Mouse (Mus musculus) kidney, adult 11 months (tissue): Measurements from ENCODE around the gene Ano5.
A peak's percentile ranks its signal among the peaks of the same experiment; 100 is the strongest.

Source experiments
- DNase-seq: peaks from one replicate; pipeline ENCODE4 v3.0.0; 2022

Gene Ano5

DNA sequence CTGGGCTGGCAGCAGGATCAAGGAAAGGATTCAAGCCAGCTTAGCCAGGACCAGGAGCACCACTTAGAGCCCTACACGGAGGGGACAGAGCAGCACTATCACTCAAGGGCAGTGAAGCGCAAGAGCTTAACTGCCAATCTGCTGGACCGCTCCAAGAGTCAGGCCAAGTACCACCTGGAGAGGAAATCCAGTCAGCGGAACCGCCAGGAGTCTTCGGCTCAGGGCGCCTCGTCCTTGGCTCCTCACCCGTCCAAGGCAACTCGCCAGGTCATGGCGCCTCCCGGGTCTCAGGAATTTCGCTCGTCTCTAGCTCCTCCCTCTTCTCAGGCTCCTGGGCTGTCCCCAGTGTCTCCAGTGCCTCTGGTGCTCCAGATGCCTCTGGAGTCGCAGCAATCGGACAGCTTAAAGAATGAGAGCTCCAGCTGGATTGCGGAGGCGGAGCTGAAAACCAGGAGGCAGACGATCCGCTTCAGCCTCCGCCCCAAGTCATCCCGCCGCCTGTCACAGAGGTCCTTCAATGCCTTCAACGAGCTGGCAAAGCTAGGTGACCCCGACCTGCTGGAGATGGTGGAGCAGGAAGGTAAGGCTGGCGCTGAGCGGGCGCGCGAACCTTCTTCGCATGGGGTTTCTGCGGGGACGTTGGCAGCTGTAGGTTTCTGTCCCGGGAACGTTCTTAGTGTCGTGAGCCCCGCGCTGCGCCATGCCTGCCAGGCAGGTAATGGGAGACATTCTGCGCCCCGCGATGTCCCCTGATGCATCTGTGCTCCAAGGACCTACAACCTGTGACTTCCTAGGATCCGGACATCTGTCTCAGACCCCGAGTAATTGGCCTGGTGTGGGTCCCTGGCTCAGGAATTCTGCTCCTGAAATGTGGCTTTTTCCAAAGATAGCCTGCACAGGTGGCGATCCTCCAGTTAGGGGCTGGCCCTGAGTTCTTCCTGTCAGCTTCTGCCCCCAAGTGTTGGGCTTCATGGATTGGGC lies at the start of gene Ano5:
Ano5 (plus strand) TSS at position 359 of the 981 bp plus-strand sequence.
- peak; percentile 80 for DNase-seq

DNA sequence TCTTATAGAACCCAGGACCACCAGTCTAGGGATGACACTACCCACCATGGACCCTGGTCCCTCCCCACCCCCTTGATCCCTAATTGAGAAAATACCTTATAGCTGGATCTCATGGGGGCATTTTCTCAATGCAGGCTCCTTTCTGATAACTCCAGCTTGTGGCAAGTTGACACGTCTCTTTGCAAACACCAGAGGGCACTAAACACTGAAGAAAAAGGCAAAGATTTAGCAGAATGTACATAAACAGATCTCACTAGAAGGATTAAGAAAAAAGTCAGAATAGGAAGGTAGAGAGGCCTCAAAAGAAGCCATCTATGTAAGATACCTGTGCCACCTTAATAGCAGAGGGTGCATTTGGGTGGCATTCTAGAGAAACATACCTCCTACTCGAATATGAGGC lies 11.4 kb upstream of the Ano5 start:
- no peak for DNase-seq

DNA sequence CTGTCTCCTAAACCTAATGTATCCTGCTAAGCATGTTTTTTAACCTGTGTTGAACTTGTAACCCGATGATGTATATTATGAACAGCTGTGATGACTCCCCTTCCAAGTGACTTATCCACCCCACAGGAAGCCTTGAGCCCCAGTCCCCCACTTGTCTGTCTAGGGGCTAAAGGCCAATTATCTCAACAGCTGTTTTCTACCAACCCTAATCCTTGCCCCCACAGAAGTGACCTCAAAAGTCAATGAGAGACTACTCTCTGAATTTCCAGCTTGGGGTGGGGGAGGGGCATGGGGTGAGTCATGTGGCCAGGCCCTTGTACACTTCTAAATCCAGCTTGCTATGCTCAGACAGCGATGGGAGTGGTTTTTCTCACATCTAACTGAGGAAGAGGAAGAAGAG lies 6.9 kb upstream of the Ano5 start:
- peak; percentile 19 for DNase-seq

DNA sequence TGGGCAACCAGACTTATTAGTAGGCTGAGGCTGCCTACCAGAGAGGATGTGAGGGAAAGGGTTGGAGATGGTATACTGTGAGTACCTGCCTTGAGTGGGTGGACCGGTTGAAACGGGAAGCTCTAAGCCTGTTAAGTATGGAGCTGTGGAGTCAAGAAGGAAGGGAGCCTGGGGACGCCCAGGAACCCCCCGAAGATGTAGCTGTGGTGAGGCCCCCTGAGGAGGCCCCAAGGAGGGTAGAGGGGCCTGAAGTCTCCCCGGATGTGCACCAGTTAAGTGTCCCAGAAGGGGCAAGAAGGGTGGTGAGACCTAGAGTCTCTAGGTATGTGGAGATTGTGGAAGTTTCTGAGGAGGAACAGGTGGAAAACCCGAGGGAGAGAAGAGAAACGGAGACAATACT lies 682 bp upstream of the Ano5 start:
- DNase-seq = no peak

DNA sequence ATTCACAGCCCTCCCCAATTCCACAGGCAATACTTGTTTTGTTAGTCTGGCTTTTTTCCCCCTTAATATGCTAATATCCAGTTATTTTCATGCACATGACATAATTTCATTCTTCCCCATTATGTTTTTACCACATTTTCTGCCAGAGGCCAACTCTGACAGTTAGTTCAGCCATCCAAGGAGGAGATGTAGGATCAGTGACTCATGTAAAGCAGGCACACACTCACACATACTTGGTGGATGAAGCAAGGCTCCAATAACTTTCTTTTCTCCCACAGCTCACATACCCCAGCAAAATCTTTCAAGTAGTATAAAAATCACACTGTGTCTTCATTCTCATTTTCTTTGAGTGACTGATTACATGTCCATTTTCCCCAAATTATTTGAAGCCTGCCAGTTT lies 28.5 kb downstream of the Ano5 start:
- DNase-seq = no peak

DNA sequence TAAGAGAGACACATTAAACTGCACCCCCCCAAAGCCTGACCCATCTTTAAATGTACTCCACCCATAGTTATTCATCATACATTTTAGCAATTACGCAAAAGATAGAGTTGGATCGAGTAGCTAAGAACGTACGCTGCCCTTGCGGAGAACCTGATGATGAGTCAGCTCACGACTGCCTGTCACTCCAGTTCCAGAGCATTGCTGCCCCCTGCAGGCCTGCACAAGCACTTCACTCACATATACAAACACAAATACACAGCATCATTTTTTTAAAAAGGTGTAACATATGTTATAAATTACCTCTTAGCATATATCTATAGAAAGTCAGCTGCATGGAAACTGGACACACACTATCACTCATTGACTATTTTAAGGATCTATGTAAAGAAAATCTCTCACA lies 29.9 kb downstream of the Ano5 start:
- DNase-seq = peak; percentile 4

DNA sequence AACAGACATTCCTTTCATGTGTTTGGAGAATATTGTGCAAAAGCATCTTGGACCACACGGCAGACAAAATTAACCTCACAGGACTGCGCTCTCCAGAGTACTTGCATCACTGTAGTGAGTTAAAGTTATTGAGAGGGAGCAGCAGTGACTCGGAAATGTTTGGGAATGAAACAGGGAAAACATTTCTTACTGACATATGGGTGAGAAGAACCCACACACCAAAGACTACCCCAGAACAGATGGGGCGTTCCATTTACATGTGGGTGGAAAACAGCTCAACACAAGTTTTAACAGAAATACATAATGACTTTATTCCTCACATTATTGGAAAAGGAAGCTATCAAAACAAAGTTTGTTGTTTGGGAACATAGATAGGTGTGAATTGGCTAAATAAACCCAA lies 89.2 kb downstream of the Ano5 start:
- no peak for DNase-seq

DNA sequence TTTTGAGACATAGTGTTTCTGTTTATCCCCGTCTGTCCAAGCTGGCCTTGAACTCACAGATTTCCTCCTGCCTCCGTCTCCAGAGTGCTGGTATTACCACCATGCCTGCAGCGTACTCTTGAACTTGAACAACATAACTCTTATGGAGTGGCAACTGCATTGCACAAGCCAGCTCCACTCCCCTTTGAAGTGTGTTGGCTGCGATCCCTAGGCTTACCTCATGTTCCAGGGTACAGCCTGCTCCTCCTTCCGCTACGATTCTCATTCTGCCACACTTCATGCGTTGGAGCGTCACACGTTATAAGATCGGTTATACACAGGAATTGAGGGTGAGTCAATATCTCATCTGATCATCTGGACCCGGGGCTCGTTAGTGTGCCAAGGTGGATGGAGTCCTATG lies 92.9 kb downstream of the Ano5 start:
- DNase-seq = no peak

DNA sequence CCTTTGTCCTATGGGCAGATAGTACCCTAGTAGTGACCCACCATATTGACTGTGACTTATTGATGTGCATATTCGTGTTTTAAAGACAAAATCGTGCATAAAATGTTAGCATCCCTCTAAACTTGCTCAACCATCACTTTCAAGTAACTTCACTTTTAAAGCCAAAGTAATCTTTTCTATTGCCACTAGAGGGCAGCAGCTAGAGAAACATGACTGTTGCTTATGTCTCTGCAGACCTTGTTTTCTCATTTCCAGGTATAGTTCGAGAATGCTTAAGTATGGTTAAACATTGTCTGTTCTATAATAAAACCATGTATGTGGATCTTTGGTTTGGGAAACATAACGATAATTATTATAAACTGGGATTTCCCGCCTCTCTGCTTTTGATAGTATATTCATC lies 103.6 kb downstream of the Ano5 start:
- no peak for DNase-seq

DNA sequence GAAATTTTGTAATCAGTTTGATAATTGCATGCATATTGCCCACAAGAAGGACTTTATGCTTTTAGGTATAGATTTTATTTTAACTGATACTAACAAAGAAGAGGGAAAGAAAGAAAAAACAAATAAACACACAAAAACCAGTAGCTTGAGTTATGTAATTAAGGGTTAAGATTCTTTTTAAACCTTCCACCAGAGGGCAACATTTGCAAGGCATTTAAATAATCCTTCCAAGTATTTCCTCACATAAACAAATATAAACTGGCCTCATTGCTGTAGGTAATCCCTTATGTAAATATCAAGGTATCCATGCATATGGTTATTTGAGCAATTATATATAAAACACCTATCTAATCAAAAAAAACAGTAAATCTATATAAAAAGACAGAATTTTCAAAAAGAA lies 107.1 kb downstream of the Ano5 start:
- DNase-seq = no peak

DNA sequence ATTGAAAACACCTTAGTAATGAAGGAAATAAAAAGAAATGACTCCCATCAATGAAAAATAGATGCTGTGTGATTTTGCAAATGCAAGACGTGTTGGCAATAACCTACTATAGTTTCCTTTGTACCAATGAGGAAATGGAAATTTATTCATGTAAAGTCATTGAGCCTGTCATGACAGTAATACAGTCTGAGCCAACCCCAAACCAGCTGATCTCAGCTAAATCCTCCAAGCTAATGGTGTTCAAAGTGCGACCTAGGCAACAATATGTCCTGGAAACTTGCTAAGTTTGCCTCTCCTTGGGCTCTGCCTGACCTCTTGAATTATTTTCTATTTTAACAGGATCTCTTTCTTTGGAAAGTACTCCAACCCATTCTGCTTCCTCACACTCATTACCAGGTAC lies 107.6 kb downstream of the Ano5 start:
- no peak for DNase-seq

DNA sequence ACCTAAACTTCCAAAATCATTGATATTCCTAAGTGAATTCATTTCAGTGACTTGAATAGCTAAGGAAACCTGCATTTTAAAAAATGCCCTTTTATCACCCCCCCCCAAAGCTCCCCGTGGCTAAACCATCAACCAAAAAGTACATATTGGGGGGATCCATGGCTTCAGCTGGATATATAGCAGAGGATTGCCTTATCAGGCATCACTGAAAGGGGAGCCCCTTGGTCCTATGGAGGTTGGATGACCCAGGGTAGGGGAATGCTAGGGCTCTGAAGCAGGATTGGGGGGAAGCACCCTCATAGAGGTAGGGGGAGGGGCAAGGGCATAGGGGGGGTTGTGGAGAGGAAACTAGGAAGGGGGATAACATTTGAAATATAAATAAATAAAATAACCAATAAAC lies 109.1 kb downstream of the Ano5 start:
- DNase-seq = no peak

DNA sequence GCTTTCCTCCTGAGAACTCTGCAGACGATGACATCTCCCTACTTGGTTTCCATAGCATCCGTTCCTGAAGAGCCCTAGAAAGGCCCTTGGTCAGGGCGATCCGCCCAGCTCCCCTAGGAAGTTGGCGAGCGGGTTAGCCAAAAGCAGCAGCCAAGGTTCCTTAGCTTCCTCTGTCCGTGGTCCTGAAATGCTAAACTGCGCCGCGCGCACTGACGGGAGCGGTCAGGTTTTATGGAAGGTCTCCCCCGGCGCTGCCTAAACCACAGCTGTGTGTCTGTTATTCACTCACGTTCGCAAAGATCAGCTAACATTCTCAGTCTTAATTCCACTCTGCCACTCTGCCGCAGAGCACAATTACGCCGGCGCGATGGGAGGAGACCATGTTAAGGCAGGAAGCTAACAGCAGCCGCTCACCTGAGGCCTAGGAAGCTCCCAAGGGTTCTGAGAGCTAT lies 110.9 kb downstream of the Ano5 start, which contains the start of gene Slc17a6:
Slc17a6 (plus strand) TSS at position 313 of the 452 bp plus-strand sequence.
- peak; percentile 28 for DNase-seq

DNA sequence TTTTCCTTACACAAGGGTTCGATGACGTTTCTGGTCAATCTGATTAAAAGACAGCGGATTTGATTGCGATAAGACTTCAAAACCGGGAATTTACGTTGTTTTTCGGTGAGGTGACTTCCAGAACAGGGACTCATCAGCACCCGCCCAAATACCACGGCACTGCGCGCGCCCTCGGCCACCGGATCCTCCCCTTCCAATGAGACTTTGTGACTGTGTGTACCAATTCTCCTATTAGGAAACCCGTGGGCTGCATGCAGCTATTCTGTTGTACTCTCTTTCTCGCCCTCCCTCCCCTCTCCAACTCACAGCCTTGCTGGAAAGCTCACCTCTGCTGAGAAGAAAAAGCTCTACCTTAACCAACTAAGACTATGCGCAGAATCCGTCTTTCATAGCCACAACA lies 111.4 kb downstream of the Ano5 start:
- no peak for DNase-seq

DNA sequence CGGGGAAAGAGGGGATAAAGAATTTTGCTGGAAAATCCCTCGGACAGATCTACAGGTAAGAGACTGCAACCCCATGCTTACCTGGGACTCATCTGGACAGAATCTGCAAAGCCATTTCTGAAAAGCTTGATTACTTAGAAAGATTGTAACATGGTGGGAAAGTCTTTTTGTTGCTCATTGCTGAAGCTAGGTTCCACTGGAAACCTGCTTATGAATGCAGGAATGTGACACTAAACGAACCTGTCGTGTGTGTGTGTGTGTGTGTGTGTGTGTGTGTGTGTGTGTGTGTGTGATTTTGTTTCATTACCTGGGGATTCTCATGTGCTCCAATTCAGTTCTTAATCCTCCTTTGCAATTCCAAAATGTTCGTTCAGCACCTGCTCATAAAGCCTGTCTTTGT lies 111.8 kb downstream of the Ano5 start:
- no peak for DNase-seq

DNA sequence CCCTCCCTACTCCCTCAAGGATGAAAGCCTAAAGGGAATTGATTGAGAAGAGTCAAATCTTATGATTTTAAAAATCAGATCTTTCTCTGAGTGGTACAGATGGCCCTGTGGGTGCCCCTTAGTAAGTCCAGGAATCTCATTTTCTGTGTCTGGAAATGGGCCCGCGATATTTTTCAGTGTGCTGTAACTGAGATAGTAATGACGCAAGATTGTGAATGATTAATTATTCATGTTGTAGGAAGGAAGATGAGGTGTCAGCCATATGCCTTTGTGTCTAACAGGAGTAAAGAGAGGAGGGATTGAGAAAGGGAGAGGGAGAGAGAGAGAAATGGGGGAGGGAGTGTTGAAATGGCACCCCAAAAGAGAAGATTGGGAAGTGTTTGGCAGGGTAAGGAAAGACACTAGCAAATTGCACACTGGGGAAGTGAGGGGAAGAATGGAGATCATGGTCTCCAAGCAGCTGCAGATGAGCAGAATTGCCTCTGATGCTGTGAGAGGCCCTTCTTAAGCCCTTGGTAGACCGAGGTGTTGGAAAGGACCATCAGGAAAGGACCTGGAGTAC lies 113.6 kb downstream of the Ano5 start:
- DNase-seq = no peak

DNA sequence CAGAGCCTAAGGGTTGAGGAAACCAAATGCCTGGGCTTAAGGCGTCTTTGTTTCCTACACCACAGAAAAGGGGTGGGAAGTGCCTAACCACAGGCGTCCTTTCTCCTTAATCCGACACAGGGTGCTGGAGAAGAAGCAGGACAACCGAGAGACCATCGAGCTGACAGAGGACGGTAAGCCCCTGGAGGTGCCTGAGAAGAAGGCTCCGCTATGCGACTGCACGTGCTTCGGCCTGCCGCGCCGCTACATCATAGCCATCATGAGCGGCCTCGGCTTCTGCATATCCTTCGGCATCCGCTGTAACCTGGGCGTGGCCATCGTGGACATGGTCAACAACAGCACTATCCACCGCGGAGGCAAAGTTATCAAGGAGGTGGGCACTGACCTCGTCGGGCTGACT lies 114.3 kb downstream of the Ano5 start:
- no peak for DNase-seq

DNA sequence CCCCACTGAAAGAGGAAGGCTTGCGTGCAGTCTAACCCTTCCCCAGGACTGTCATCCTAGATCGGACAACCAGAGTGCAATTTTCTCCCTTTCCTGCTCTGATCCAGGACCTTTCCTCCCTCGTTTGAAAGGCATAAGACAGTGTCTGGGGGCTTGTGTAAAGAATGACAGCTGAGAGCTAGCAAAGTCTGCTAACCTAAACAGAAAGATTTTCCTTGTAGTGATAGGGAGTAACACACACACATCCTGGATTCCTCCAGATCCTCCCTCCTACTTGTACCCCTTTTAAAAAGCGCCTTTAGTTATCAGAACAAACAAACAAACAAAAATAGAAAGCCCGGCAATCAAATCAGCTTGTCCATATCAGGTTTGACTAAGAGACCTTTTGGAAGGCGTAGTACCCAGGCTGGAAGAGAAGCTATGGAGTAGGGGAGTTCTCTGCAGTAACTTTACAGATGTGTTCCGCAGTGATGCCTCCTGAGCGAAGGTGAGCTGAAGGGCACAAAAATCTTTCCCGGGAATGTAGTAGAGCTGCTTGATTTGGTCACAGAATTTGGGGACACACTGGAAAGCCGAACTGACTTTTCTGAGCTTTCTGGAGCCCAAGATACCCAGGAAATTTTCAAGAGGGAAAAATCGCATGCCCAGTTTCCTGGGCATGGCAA lies 114.9 kb downstream of the Ano5 start:
- DNase-seq = no peak

DNA sequence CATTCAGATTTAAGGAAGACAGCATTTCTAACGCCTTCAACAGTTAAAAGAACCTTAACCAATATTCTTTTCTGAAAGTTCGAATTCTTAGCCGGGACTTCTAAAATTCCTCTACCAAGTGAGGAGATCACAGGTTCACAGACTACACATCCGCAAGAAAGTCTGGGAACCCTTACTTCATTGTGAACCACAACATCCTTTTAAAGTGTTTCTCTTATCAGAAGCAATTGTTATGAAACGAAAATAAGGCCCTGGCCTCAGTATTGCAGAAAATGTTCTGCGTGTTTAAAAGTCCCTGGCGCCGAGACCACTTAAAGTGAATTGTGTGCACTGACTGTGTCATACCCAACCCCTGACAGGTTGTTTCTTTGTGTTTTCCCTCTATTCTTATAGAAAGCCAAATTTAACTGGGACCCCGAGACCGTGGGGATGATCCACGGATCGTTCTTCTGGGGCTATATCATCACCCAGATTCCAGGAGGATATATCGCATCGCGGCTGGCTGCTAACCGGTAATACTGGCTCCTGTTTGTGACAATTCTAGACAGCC lies 115.7 kb downstream of the Ano5 start:
- no peak for DNase-seq

DNA sequence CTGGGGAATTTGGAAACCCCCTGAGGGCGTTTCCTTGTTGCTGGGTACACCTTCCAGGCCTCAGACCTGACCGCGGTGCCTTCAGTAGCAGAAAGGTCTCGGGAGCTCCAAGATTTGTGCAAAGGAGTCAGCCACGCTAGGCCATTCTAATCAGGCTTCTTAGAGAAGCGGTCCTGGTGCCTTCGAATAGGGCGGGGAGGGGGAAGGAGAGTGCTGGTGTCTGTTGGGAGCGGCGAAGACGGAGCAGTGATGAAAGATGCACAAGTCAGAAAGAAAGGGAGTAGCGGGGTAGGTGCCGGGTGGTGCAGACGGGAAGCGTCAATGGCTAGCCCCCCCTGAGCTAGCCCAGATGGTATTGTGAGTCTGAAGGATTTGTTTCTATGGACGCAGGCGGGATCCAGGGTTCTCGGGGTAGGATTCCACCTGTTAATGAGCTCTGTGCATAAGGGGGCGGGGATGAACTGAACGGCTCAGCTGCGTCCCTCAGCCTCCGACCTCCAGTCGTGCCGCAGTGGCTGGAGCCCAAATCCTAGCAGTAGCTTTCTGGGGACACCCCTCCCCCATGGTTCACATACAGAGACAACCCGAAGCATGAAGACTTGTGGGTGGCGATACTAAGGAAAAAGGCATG lies 116.3 kb downstream of the Ano5 start:
- DNase-seq = no peak

DNA sequence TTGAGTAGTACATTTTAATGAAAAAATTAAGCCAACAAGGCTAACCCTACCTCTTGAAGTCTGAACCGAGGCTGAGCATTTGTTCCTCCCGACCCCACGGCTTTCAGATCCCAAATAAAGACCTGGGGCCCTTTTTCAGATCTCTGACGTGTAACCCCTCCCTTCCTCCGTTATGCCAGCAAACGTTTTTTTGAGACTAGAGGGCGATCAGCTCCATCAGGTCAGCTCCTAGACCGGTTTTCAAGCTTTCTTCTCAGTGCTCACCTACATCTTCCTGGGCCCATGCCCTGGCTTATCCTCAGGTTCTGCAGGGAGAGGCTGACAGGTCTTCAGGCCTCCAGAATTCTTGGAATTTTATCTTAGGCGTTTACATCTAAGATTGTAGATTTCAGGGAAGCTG lies 116.8 kb downstream of the Ano5 start:
- DNase-seq = no peak

DNA sequence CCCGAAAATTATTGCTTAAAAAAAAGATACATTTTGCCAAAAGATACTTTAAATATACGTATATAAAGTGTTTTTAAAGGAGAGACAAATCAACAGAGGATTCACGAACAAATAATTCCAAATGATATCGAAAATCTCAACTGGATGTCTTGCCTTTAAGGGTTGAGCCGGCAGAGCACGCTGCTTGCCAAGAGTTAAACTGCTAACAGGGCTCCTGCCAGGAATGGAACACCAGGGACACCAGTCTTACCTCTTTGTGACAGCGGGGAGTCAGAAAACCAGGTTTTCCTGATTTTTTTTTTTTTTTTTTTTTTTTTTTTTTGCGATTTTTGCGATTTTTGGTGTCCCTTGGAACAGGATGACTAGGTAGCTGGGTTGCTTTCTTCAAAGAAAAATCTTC lies 117.5 kb downstream of the Ano5 start:
- no peak for DNase-seq

DNA sequence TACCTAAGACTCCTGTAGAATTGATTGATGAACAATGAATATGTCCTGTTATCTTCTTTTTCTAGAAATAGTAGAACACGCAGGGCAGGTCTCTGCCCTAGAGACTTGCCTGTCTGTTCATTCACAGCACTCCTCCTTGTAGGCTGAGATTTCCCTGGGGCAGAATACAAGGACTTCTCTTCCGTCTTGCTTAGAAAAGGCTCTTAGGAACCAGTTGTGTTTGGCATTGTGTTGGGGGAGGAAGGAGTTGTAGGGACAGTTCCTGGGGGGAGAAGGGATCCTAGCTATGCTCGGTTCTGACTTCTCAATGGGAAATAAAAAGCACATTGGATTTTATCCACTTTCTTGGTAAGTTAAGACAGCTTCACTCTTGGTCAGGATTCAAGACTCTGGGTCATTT lies 118.4 kb downstream of the Ano5 start:
- no peak for DNase-seq
